In genomic region chr2:174774177-174775111, GRCm38 (mm10) we compare ENCODE assay signal across 24 mouse cellular contexts. TPM values are rescaled to one million over a fixed set of nuclear protein-coding genes. Genes with fewer than 3 reads are reported as not detected.
DNase-seq lines count a peak whose midpoint lies in the region; ATAC-seq lines count a peak whose summit lies in the region.
"Had no signal": no experiment of that assay in that cellular context is flagged by ENCODE, and none has a peak within 500 bp of the region (broad histone marks: within the 10 kb centered on the region; RNA-seq: fewer than 3 reads in every experiment).

No protein-coding gene starts in this region.

- DNase-seq in layer of hippocampus, adult 18-20 months (ENCODE audit: low spot score in 2 of 2): peak; percentile 5 to 56
- DNase-seq in layer of hippocampus, postnatal 25 days (ENCODE audit: extremely low spot score in 1 of 2, low spot score in 1 of 2): no peak
- DNase-seq in MN1 (ENCODE audit: low spot score): peak; percentile 45
- peak; percentile 2 for DNase-seq in induced T-regulatory cell, adult 2 months (ENCODE audit: low read depth)
- DNase-seq in left cerebral cortex, adult 9 months (ENCODE audit: low spot score in 2 of 2): no peak
- DNase-seq in thymus, postnatal 0 days (ENCODE audit: low spot score): no peak
- no peak for DNase-seq in embryo, embryonic 11 days
- DNase-seq: adrenal gland, adult 8-10 months; cerebellum, adult 8-10 months; cerebellum, postnatal 36 days; gastrocnemius, postnatal 36 days; kidney, adult 18-20 months; kidney, postnatal 4 days; lung, adult 18-20 months; lung, postnatal 14 days; right cerebral cortex, adult 18-20 months; thymus, adult 2 months had no signal

- peak; percentile 87 for ATAC-seq in megakaryocyte progenitor cell, adult 5-6 weeks (replicated peaks; ENCODE audit: poor library complexity)
- ATAC-seq: activated CD4-positive, CD25-positive, alpha-beta regulatory T cell, adult 4 months; forebrain, embryonic 16.5 days; hindbrain, embryonic 16.5 days; liver, embryonic 12.5 days had no signal

RNA-seq across cellular contexts. Expression of gene Edn3, which starts 14.0 kb away (rescaled TPM):
- 1 to 10 TPM; 3.0 to 3.4 TPM for total RNA-seq in layer of hippocampus, adult 18-20 months (2021)
- 1 to 10 TPM; 5.2 to 5.3 TPM for total RNA-seq in layer of hippocampus, postnatal 25 days (2021)
- total RNA-seq in megakaryocyte progenitor cell, adult 5-6 weeks (2015): 0.12 TPM in 1 of 2 replicates, not detected in the other
- total RNA-seq in megakaryocyte progenitor cell, adult 5-6 weeks (2017): not detected in 2 replicates
- polyA plus RNA-seq in thymus, postnatal 0 days (2015; fragmentation: Nextera tagmentation; extraction: Ambion mirVana): 0.16 and 0.19 TPM in 2 replicates
- total RNA-seq: CH12.LX had no signal
- polyA plus RNA-seq: activated CD4-positive, CD25-positive, alpha-beta regulatory T cell, adult 4 months; G1E had no signal

Comparison
In these comparisons a context has a peak if more than half of its experiments do, and no peak if none do; other contexts are left out.
1. DNase-seq: peak in layer of hippocampus, adult 18-20 months (2 of 2), MN1 (single experiment) and induced T-regulatory cell, adult 2 months (single experiment); none in layer of hippocampus, postnatal 25 days (0 of 2), left cerebral cortex, adult 9 months (0 of 2), thymus, postnatal 0 days (single experiment) and embryo, embryonic 11 days (single experiment).